In genomic region chr4:46553864-46554263, GRCm38 (mm10) we compare ENCODE assay signal across 8 mouse cellular contexts. TPM values are rescaled to one million over a fixed set of nuclear protein-coding genes. Genes with fewer than 3 reads are reported as not detected.
DNase-seq lines count a peak whose midpoint lies in the region; TF ChIP-seq lines count a peak whose summit lies in the region.

No protein-coding gene starts in this region.

- peak; percentile 53 to 57 for DNase-seq in spleen, postnatal 36 days (ENCODE audit: low spot score in 2 of 2)
- no peak for DNase-seq in spleen, postnatal 14 days (ENCODE audit: low spot score in 2 of 2)
- DNase-seq in cerebellum, postnatal 36 days, result peak; percentile 93 to 97
- DNase-seq in large intestine, adult 2 months (ENCODE audit: low read depth, low spot score), result peak; percentile 99
- no peak for DNase-seq in gastrocnemius, adult 18-20 months (ENCODE audit: low spot score)
- no peak for DNase-seq in layer of hippocampus, adult 9-10 months (ENCODE audit: low spot score)
- DNase-seq in right cerebral cortex, postnatal 4 days, result no peak

- H3K36me3 ChIP-seq in small intestine, adult 2 months (ENCODE audit: control insufficient read depth, insufficient read depth, low read length), result peaks cover 42% of the 10 kb centered on the region

- H3K4me1 ChIP-seq in small intestine, adult 2 months (ENCODE audit: control insufficient read depth, insufficient read depth, insufficient read length, low read length), result peaks cover 39% of the 10 kb centered on the region

- peak overlapping the region; percentile 90 for H3K27ac ChIP-seq in small intestine, adult 2 months (ENCODE audit: insufficient read depth, low read depth, low read length)

- WGBS in large intestine, adult 2 months, result 15% methylated on average over 1 of the region's 1 CpGs
- 9% methylated on average over 1 of the region's 1 CpGs for WGBS in small intestine, adult 2 months

- H3K27me3 ChIP-seq in small intestine, adult 2 months (ENCODE audit: control insufficient read depth, insufficient read depth, low read length), result no peaks in the 10 kb centered on the region

- no peak overlapping the region for H3K4me3 ChIP-seq in small intestine, adult 2 months (ENCODE audit: low read depth, low read length)

- TF ChIP-seq POLR2A in small intestine, adult 2 months (IDR thresholded peaks at IDR 0.05; ENCODE audit: low read depth, low read length), result no peak

- TF ChIP-seq CTCF in small intestine, adult 2 months (IDR thresholded peaks at IDR 0.05; ENCODE audit: extremely low read depth, insufficient read length, insufficient replicate concordance, low read depth, low read length), result no peak

RNA-seq across cellular contexts. Expression of gene Trim14, which starts 17.9 kb away (rescaled TPM):
- polyA plus RNA-seq in large intestine, adult 2 months (2012; rRNA removed), result 12.7 and 25.6 TPM in 2 replicates
- 24.9 and 58.2 TPM in 2 replicates for polyA plus RNA-seq in small intestine, adult 2 months (2012; rRNA removed)
- total RNA-seq in gastrocnemius, adult 18-20 months (2021), result under 1 TPM; 0.50 to 0.76 TPM

RNA-seq across cellular contexts. Expression of gene Coro2a, which starts 48.1 kb away (rescaled TPM):
- polyA plus RNA-seq in large intestine, adult 2 months (2012; rRNA removed), result 166 and 316 TPM in 2 replicates
- 104 and 312 TPM in 2 replicates for polyA plus RNA-seq in small intestine, adult 2 months (2012; rRNA removed)
- under 1 TPM; 0.11 to 0.26 TPM for total RNA-seq in gastrocnemius, adult 18-20 months (2021)

Comparison
In these comparisons a context has a peak if more than half of its experiments do, and no peak if none do; other contexts are left out.
1. DNase-seq: peak in spleen, postnatal 36 days (2 of 2), cerebellum, postnatal 36 days (2 of 2) and large intestine, adult 2 months (single experiment); none in spleen, postnatal 14 days (0 of 2), gastrocnemius, adult 18-20 months (single experiment), layer of hippocampus, adult 9-10 months (single experiment) and right cerebral cortex, postnatal 4 days (single experiment).